Comparison of ENCODE assay signal across 13 mouse cellular contexts in the genomic region with DNA sequence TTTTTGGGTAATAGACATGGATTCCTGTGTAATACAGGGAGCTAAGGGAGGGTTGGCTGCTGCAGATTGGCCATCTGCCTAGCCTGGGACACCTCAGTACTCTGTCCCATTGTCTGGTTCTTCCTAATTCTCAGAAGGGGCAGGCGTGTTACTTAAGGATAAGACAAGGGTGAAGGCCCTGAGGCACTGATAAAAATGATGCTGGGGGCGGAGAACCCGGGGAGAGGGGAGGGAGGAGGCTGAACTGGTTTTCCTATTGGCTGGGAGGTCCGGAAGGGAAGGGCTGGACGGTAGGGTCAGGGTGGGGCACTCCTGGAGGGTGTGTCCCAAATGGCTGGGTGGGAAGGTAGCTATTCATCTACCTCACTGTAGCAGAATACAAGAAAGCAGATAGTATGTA. TPM values are rescaled to one million over a fixed set of nuclear protein-coding genes. Genes with fewer than 3 reads are reported as not detected.
DNase-seq lines count a peak whose midpoint lies in the region; ATAC-seq lines count a peak whose summit lies in the region.
"Had no signal": no experiment of that assay in that cellular context is flagged by ENCODE, and none has a peak within 500 bp of the region (broad histone marks: within the 10 kb centered on the region; RNA-seq: fewer than 3 reads in every experiment).

No protein-coding gene starts in this region.

- peak; percentile 88 for ATAC-seq in megakaryocyte-erythroid progenitor cell, adult 5-6 weeks (replicated peaks; ENCODE audit: low FRiP score, low TSS enrichment, poor library complexity, severe bottlenecking)
- ATAC-seq: activated CD4-positive, CD25-positive, alpha-beta regulatory T cell, adult 4 months had no signal

- H3K4me3 ChIP-seq in erythroblast, embryonic 14.5 days (replicated peaks): peak overlapping the region; percentile 87
- H3K4me3 ChIP-seq: neural tube, embryonic 12.5 days had no signal

- H3K27me3 ChIP-seq in erythroblast, embryonic 14.5 days (ENCODE audit: control insufficient read depth): no peaks in the 10 kb centered on the region; the same call in 1 of the 2 replicates
- H3K27me3 ChIP-seq: neural tube, embryonic 12.5 days had no signal

- H3K4me1 ChIP-seq in erythroblast, embryonic 14.5 days (ENCODE audit: control insufficient read depth): peaks cover 72% of the 10 kb centered on the region

- H3K9me3 ChIP-seq in erythroblast, embryonic 14.5 days (ENCODE audit: control insufficient read depth, low read length): peaks cover 8% of the 10 kb centered on the region
- H3K9me3 ChIP-seq: embryonic facial prominence, embryonic 12.5 days; neural tube, embryonic 12.5 days had no signal

- H3K36me3 ChIP-seq in erythroblast, embryonic 14.5 days (ENCODE audit: control insufficient read depth): peaks cover 33% of the 10 kb centered on the region

- peak; percentile 84 for DNase-seq in 416B (ENCODE audit: low read depth)
- peak; percentile 93 for DNase-seq in ES-CJ7 (ENCODE audit: low read depth, low spot score)
- no peak for DNase-seq in thymus, postnatal 25 days
- no peak for DNase-seq in layer of hippocampus, adult 9-11 months
- DNase-seq in B cell, adult 2 months: no peak
- DNase-seq: right cerebral cortex, postnatal 4 days had no signal

RNA-seq across cellular contexts. Expression of a gene that starts 1.2 kb away (rescaled TPM):
- 33.5 and 34.7 TPM in 2 replicates for polyA plus RNA-seq in erythroblast, embryonic 14.5 days (2012)
- 57.0 and 70.4 TPM in 2 replicates for total RNA-seq in megakaryocyte-erythroid progenitor cell, adult 5-6 weeks (2014; fragmentation: Nextera tagmentation)
- total RNA-seq in megakaryocyte-erythroid progenitor cell, adult 5-6 weeks (2017): 21.1 and 34.2 TPM in 2 replicates

RNA-seq across cellular contexts. Expression of a gene that starts 10.0 kb away (rescaled TPM):
- polyA plus RNA-seq in erythroblast, embryonic 14.5 days (2012): not detected in 2 replicates
- total RNA-seq in megakaryocyte-erythroid progenitor cell, adult 5-6 weeks (2014; fragmentation: Nextera tagmentation): not detected in 2 replicates
- total RNA-seq in megakaryocyte-erythroid progenitor cell, adult 5-6 weeks (2017): not detected in 2 replicates
- total RNA-seq: heart, postnatal 25 days had no signal
- polyA plus RNA-seq: activated CD4-positive, CD25-positive, alpha-beta regulatory T cell, adult 4 months; macrophage; neural tube, embryonic 12.5 days had no signal

RNA-seq across cellular contexts. Expression of a gene that starts 31.9 kb away (rescaled TPM):
- polyA plus RNA-seq in erythroblast, embryonic 14.5 days (2012): 0.20 and 0.87 TPM in 2 replicates
- 6.4 and 11.9 TPM in 2 replicates for total RNA-seq in megakaryocyte-erythroid progenitor cell, adult 5-6 weeks (2014; fragmentation: Nextera tagmentation)
- 3.4 TPM in 1 of 2 replicates, not detected in the other for total RNA-seq in megakaryocyte-erythroid progenitor cell, adult 5-6 weeks (2017)
- polyA plus RNA-seq: activated CD4-positive, CD25-positive, alpha-beta regulatory T cell, adult 4 months had no signal

RNA-seq across cellular contexts. Expression of a gene that starts 39.2 kb away (rescaled TPM):
- polyA plus RNA-seq in erythroblast, embryonic 14.5 days (2012): 0.27 and 0.36 TPM in 2 replicates
- 22.5 and 26.6 TPM in 2 replicates for total RNA-seq in megakaryocyte-erythroid progenitor cell, adult 5-6 weeks (2014; fragmentation: Nextera tagmentation)
- total RNA-seq in megakaryocyte-erythroid progenitor cell, adult 5-6 weeks (2017): 4.8 and 10.8 TPM in 2 replicates

RNA-seq across cellular contexts. Expression of a gene that starts 52.0 kb away (rescaled TPM):
- 2.5 and 2.7 TPM in 2 replicates for polyA plus RNA-seq in erythroblast, embryonic 14.5 days (2012)
- 22.0 and 23.2 TPM in 2 replicates for total RNA-seq in megakaryocyte-erythroid progenitor cell, adult 5-6 weeks (2014; fragmentation: Nextera tagmentation)
- 37.6 and 45.7 TPM in 2 replicates for total RNA-seq in megakaryocyte-erythroid progenitor cell, adult 5-6 weeks (2017)

Comparison
In these comparisons a context has a peak if more than half of its experiments do, and no peak if none do; other contexts are left out.
1. DNase-seq: peak in 416B (single experiment) and ES-CJ7 (single experiment); none in thymus, postnatal 25 days (single experiment), layer of hippocampus, adult 9-11 months (single experiment) and B cell, adult 2 months (0 of 2).